Mouse (Mus musculus) hindbrain, postnatal 0 days (tissue): Measurements from ENCODE around the gene Nfasc. TPM values are rescaled to one million over a fixed set of nuclear protein-coding genes. Genes with fewer than 3 reads are reported as not detected.

Source experiments
- ATAC-seq: fragments of 200-750 bp; cut with Nextera tagmentation; 2 replicates; pipeline ENCODE4 v1.8.0; 2017; ENCODE audit warnings: mild to moderate bottlenecking, moderate TSS enrichment, moderate library complexity
- DNase-seq: peaks from one replicate; pipeline ENCODE4 v3.0.0-alpha.2; 2015; ENCODE audit warnings: low spot score
- H3K27ac ChIP-seq: fragments of 300-500 bp; sonication (generic); 2 replicates; pipeline ENCODE4 v1.5.1; 2014; ENCODE audit warnings: mild to moderate bottlenecking
- H3K27me3 ChIP-seq: fragments of 300-500 bp; sonication (generic); 2 replicates; pipeline ENCODE4 v1.6.1; 2014; ENCODE audit warnings: low read length, mixed read lengths; ENCODE audit not compliant: insufficient read depth
- H3K36me3 ChIP-seq: fragments of 300-500 bp; sonication (generic); 2 replicates; pipeline ENCODE4 v1.6.1; 2014; ENCODE audit warnings: low read length, mixed read lengths; ENCODE audit not compliant: insufficient read depth
- H3K4me1 ChIP-seq: fragments of 300-500 bp; sonication (generic); 2 replicates; pipeline ENCODE4 v1.6.1; 2014; ENCODE audit warnings: antibody characterized with exemption, low read length, mixed read lengths; ENCODE audit not compliant: insufficient read depth
- H3K4me2 ChIP-seq: fragments of 300-500 bp; sonication (generic); 2 replicates; pipeline ENCODE4 v1.6.1; 2014; ENCODE audit warnings: low read depth, mild to moderate bottlenecking, low read length, moderate library complexity, mixed read lengths
- H3K4me3 ChIP-seq: fragments of 300-500 bp; sonication (generic); 2 replicates; pipeline ENCODE4 v1.5.1; 2014; ENCODE audit warnings: low read length
- H3K9ac ChIP-seq: fragments of 300-500 bp; sonication (generic); replicated peaks from 2 replicates; pipeline ENCODE4 v1.6.1; 2014; ENCODE audit warnings: mild to moderate bottlenecking, low read length, moderate library complexity, mixed read lengths
- H3K9me3 ChIP-seq: fragments of 300-500 bp; sonication (generic); 2 replicates; pipeline ENCODE4 v1.6.1; 2016; ENCODE audit warnings: low read length, mixed read lengths
- CTCF ChIP-seq: IDR thresholded peaks from 2 replicates; pipeline ENCODE4 v1.5.1; 2016; ENCODE audit warnings: antibody characterized with exemption, control low read depth, low read depth
- WGBS: fragments of 180-500 bp; shearing (Covaris S2); extraction: QIAGEN DNeasy Blood & Tissue Kit; methylation state at CpG from one replicate; pipeline ENCODE4 v1.1.7; 2014; 5-methylcytosine and 5-hydroxymethylcytosine counted together
- polyA plus RNA-seq: library from polyadenylated mRNA; unstranded; fragments of >200 nt; fragmentation: Nextera tagmentation; extraction: Ambion mirVana; gene quantifications from 2 replicates; pipeline ENCODE4 v1.2.1, GENCODE M21; 2015
- total RNA-seq: library from RNA; depleted of rRNA; stranded (reverse); fragments of >200 nt; gene quantifications from 2 replicates; pipeline ENCODE4 v1.2.3, GENCODE M21; 2014

The Nfasc gene
- total and polyA plus RNA-seq, 2 experiments from 2014 or later: 30.5 to 69.6 TPM

DNA sequence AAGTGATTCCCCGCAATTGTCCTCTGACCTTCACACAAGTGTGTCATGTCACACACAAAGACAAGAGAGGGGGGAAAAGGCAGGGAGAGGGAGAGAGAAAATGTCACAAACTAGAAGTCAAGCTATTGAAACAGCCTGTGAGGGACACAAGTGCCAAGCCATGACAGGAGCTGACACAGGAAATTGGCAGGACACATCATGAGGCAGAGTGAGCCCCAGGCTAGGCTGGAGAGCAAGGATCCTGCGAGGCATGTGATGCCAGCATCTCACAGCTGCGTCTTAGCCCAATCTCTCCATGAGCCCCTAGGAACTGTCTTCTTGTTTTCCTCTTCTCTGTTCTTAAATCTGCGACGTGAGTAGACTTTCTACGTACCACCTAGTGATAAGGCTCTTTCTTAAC, 33.4 kb upstream of the Nfasc start:
- H3K4me1 ChIP-seq: no peaks in the 10 kb centered on the region
- no peaks in the 10 kb centered on the region for H3K36me3 ChIP-seq
- DNase-seq (peak; percentile 56), ATAC-seq (no peak)
- 69% methylated on average over 6 of the region's 6 CpGs for WGBS
- H3K4me2 ChIP-seq: no peak overlapping the region
- H3K27ac ChIP-seq: no peak overlapping the region
- H3K4me3 ChIP-seq: no peak overlapping the region
- H3K27me3 ChIP-seq: no peaks in the 10 kb centered on the region
- H3K9me3 ChIP-seq: no peaks in the 10 kb centered on the region
- no peak for TF ChIP-seq CTCF
- no peak overlapping the region for H3K9ac ChIP-seq

DNA sequence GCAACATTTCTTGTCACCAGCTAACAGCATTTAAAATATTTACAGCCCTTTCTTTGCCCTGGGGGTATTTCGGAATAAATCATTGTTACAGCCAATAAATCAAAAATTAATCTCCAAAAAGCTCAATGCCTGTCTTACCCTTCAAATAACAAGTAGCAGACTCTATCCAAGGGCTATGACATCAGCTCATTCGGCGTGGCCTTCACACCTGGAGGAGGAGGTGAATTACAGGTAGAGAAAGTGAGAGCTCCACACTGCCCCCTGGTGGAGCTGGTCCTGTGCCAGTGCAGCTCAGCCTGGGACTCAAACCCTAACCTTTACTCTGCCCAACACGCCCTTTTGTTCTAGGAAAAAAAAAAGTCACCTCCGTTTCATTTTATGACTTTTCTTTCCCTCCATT, 29.8 kb upstream of the Nfasc start:
- DNase-seq (peak; percentile 38), ATAC-seq (no peak)
- TF ChIP-seq CTCF: peak; percentile 66
- H3K36me3 ChIP-seq: no peaks in the 10 kb centered on the region
- 38% methylated on average over 5 of the region's 5 CpGs for WGBS
- no peaks in the 10 kb centered on the region for H3K27me3 ChIP-seq
- peaks cover 2% of the 10 kb centered on the region; the same call in 1 of the 2 replicates for H3K4me1 ChIP-seq
- H3K9me3 ChIP-seq: no peaks in the 10 kb centered on the region
- no peak overlapping the region for H3K9ac ChIP-seq
- no peak overlapping the region for H3K27ac ChIP-seq
- no peak overlapping the region for H3K4me3 ChIP-seq
- no peak overlapping the region for H3K4me2 ChIP-seq

GRCm38 (mm10) chr1:132769559-132769958, 28.0 kb upstream of the Nfasc start:
- peak; percentile 30 for DNase-seq
- no peak for TF ChIP-seq CTCF
- WGBS: 58% methylated on average over 3 of the region's 3 CpGs

GRCm38 (mm10) chr1:132767422-132767821, 25.8 kb upstream of the Nfasc start:
- WGBS: 62% methylated on average over 7 of the region's 7 CpGs
- ATAC-seq (0 out of 2 replicates have a peak, but pooled peaks have one; percentile 27), DNase-seq (peak; percentile 55)
- no peak overlapping the region for H3K27ac ChIP-seq
- no peaks in the 10 kb centered on the region for H3K27me3 ChIP-seq
- H3K4me1 ChIP-seq: peaks cover 6% of the 10 kb centered on the region; the same call in 1 of the 2 replicates
- H3K4me3 ChIP-seq: no peak overlapping the region
- no peak for TF ChIP-seq CTCF
- no peaks in the 10 kb centered on the region for H3K9me3 ChIP-seq
- H3K9ac ChIP-seq: no peak overlapping the region
- no peak overlapping the region for H3K4me2 ChIP-seq
- H3K36me3 ChIP-seq: no peaks in the 10 kb centered on the region

More at GRCm38 (mm10) chr1:132769559-132769958, 28.0 kb upstream of the Nfasc start:
- Histone ChIP-seq H3K4me1 (peaks cover 6% of the 10 kb centered on the region; the same call in 1 of the 2 replicates), H3K27me3 (no peaks in the 10 kb centered on the region), H3K27ac (no peak overlapping the region), H3K9ac (no peak overlapping the region), H3K4me3 (no peak overlapping the region), H3K4me2 (no peak overlapping the region), H3K36me3 (no peaks in the 10 kb centered on the region), H3K9me3 (no peaks in the 10 kb centered on the region)
- no peak for ATAC-seq

GRCm38 (mm10) chr1:132765887-132766651, 24.5 kb upstream of the Nfasc start:
- H3K27me3 ChIP-seq: no peaks in the 10 kb centered on the region
- H3K36me3 ChIP-seq: no peaks in the 10 kb centered on the region
- DNase-seq: peak; percentile 66
- peak overlapping the region; percentile 11; the same call in 1 of the 2 replicates for H3K27ac ChIP-seq
- 0 out of 2 replicates have a peak overlapping the region, but pooled peaks have one; percentile 8 for H3K4me3 ChIP-seq
- no peak for TF ChIP-seq CTCF
- H3K4me2 ChIP-seq: peak overlapping the region; percentile 44
- 0 out of 2 replicates have a peak overlapping the region, but pooled peaks have one; percentile 21 for H3K9ac ChIP-seq
- peaks cover 6% of the 10 kb centered on the region; the same call in 1 of the 2 replicates for H3K4me1 ChIP-seq
- WGBS: 17% methylated on average over 16 of the region's 16 CpGs
- H3K9me3 ChIP-seq: no peaks in the 10 kb centered on the region
- peak; percentile 65 for ATAC-seq

- no peak for TF ChIP-seq CTCF
- Histone ChIP-seq H3K9ac (no peak overlapping the region), H3K4me1 (peaks cover 6% of the 10 kb centered on the region; the same call in 1 of the 2 replicates), H3K4me2 (no peak overlapping the region), H3K9me3 (no peaks in the 10 kb centered on the region), H3K4me3 (no peak overlapping the region), H3K27me3 (no peaks in the 10 kb centered on the region), H3K27ac (no peak overlapping the region), H3K36me3 (no peaks in the 10 kb centered on the region)
- WGBS: 85% methylated on average over 10 of the region's 10 CpGs
- DNase-seq: no peak
- ATAC-seq: no peak
These were observed 23.6 kb upstream of the Nfasc start for GRCm38 (mm10) chr1:132765222-132765621.

DNA sequence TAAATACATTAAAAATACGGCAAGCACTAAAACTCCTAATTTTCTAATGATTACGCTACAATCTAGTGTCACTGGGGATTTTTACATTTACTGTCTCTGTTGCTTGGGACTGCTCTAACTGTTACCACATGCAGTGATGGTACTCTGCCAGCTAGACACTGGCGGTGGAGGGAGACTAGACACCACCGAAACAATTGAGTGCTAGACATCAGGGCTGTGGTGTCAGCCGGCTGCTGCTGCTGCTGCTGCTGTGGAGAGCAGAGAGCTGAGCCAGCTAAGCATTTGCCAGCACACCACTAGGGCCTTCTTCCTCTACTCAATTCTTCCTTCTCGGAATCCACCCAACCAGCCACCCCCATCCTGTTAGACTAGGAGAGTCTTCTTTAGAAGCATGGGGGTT, 17.8 kb upstream of the Nfasc start:
- DNase-seq: peak; percentile 65
- peak; percentile 41; the same call in 1 of the 2 replicates for TF ChIP-seq CTCF
- 26% methylated on average over 6 of the region's 6 CpGs for WGBS
- no peaks in the 10 kb centered on the region for H3K36me3 ChIP-seq
- peak overlapping the region; percentile 41 for H3K27ac ChIP-seq
- peak; percentile 63 for ATAC-seq
- no peaks in the 10 kb centered on the region for H3K27me3 ChIP-seq
- H3K4me1 ChIP-seq: 0 out of 2 replicates have a peak, but pooled peaks cover 4% of the 10 kb centered on the region
- no peaks in the 10 kb centered on the region for H3K9me3 ChIP-seq
- H3K4me3 ChIP-seq: no peak overlapping the region
- H3K4me2 ChIP-seq: peak overlapping the region; percentile 56
- no peak overlapping the region for H3K9ac ChIP-seq
